Mouse (Mus musculus): ENCODE measurements at regions not wholly inside any gene's neighbourhood (a gene's known extent, or its start where the extent isn't known, plus 50 kb on each side); places are given as distances from the start of the nearest gene placed in this dataset.

DNA sequence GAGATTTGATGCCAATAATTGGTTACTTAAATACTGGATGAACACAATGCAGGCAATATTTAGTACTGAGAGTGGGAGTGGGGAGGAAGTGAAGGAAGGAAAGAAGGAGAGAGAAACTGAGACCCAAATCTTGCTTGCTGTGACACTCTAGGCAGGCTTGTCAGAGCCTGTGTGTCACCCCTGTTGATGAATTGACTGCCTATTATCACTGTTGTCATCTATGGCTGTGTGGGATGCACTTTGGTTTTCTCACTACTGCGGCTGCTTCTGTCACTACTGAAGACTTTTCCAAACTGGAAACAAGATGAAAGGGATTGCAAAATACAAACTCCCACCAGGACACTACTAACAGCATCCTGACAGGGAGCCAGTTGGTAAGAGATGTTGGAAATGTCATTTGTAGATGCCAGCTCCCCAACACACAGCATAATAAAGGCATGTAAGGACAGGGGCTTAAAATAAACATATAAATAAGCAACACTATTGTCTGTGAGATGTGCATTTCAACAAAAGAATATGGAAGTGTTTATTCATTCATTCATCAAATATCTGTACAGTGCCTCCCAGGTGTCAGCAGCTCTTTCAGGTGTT, 207.0 kb upstream of the Ufl1 start:
- peaks cover under 1% of the 10 kb centered on the region; the same call in 1 of the 2 replicates for H3K4me1 ChIP-seq
- no peak overlapping the region for H3K4me3 ChIP-seq
- H3K27me3 ChIP-seq (ENCODE audit: poor library complexity, severe bottlenecking) = no peaks in the 10 kb centered on the region
- 100% methylated on average over 1 of the region's 1 CpGs for WGBS
- no peak overlapping the region for H3K27ac ChIP-seq
- no peaks in the 10 kb centered on the region for H3K9me3 ChIP-seq
- no peak for DNase-seq (ENCODE audit: extremely low spot score, low spot score)
- H3K36me3 ChIP-seq (replicated peaks) = no peaks in the 10 kb centered on the region

- H3K27ac ChIP-seq = no peak overlapping the region
- H3K4me1 ChIP-seq = peaks cover 5% of the 10 kb centered on the region; the same call in 1 of the 2 replicates
- WGBS = 11% methylated on average over 1 of the region's 1 CpGs
- H3K9me3 ChIP-seq = no peaks in the 10 kb centered on the region
- no peaks in the 10 kb centered on the region for H3K27me3 ChIP-seq (ENCODE audit: poor library complexity, severe bottlenecking)
- DNase-seq (ENCODE audit: extremely low spot score, low spot score) = no peak
- no peaks in the 10 kb centered on the region for H3K36me3 ChIP-seq (replicated peaks)
- no peak overlapping the region for H3K4me3 ChIP-seq
These were observed 202.0 kb upstream of the Ufl1 start for GRCm38 (mm10) chr4:25483621-25483933.

GRCm38 (mm10) chr4:25482933-25483620, 201.5 kb upstream of the Ufl1 start:
- Histone ChIP-seq H3K4me3 (no peak overlapping the region), H3K27ac (no peak overlapping the region), H3K9me3 (no peaks in the 10 kb centered on the region), H3K27me3 (ENCODE audit: poor library complexity, severe bottlenecking) (no peaks in the 10 kb centered on the region), H3K36me3 (replicated peaks) (no peaks in the 10 kb centered on the region), H3K4me1 (peaks cover 5% of the 10 kb centered on the region; the same call in 1 of the 2 replicates)
- 48% methylated on average over 6 of the region's 6 CpGs for WGBS
- DNase-seq (ENCODE audit: extremely low spot score, low spot score) = no peak

GRCm38 (mm10) chr4:25473026-25473425, 191.4 kb upstream of the Ufl1 start:
- Histone ChIP-seq H3K9me3 (no peaks in the 10 kb centered on the region), H3K27me3 (ENCODE audit: poor library complexity, severe bottlenecking) (no peaks in the 10 kb centered on the region), H3K36me3 (replicated peaks) (no peaks in the 10 kb centered on the region), H3K4me3 (no peak overlapping the region), H3K4me1 (peaks cover 3% of the 10 kb centered on the region; the same call in 1 of the 2 replicates), H3K27ac (no peak overlapping the region)
- no peak for DNase-seq (ENCODE audit: extremely low spot score, low spot score)

DNA sequence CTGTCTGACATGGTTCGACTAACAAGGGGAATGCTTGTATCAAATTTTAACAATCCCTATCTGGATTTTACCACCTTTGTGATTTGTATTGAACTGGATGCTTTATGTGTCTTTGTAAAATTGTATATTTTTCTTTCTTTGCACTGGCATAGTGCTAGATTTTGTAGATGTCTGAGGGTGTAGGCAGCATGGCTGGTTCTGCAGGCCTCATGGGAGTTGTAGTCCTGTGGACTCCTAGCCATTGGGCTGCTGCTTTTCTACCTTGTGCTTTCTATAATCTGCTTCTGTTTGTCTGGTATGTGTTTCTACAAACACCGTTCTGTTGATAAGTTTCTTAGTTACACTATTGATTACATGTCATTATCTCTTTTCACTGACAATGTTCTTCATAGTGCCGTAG, 184.9 kb upstream of the Ufl1 start:
- H3K27ac ChIP-seq = no peak overlapping the region
- no peak for DNase-seq (ENCODE audit: extremely low spot score, low spot score)
- 91% methylated on average over 3 of the region's 3 CpGs for WGBS

GRCm38 (mm10) chr4:25464792-25465590, 183.4 kb upstream of the Ufl1 start:
- WGBS = 78% methylated on average over 1 of the region's 1 CpGs
- Histone ChIP-seq H3K4me3 (no peak overlapping the region), H3K27ac (no peak overlapping the region), H3K4me1 (peaks cover 11% of the 10 kb centered on the region), H3K9me3 (no peaks in the 10 kb centered on the region), H3K27me3 (ENCODE audit: poor library complexity, severe bottlenecking) (no peaks in the 10 kb centered on the region), H3K36me3 (replicated peaks) (no peaks in the 10 kb centered on the region)
- DNase-seq (ENCODE audit: extremely low spot score, low spot score) = no peak

More for the DNA sequence above, 184.9 kb upstream of the Ufl1 start:
- Histone ChIP-seq H3K4me1 (peaks cover 11% of the 10 kb centered on the region), H3K36me3 (replicated peaks) (no peaks in the 10 kb centered on the region), H3K4me3 (no peak overlapping the region), H3K9me3 (no peaks in the 10 kb centered on the region), H3K27me3 (ENCODE audit: poor library complexity, severe bottlenecking) (no peaks in the 10 kb centered on the region)

DNA sequence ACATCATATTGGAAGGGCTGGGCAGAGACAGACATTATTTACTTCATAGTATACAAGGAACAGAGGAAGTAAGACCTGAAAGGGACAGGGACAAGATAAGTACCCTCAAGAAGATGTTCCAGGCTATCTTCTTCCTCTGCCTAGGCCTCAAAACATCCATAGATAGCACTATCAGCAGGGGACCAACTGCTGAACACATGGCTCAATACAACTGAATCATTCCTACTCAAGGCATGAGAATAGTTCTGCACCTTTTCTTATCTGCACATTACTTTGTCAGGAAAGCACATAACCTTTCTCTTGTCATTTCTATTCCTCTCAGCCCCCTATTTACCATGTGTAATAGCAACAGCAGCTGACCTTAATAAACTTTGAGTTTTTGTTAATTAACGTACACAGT, 182.4 kb upstream of the Ufl1 start:
- no peaks in the 10 kb centered on the region for H3K9me3 ChIP-seq
- H3K4me1 ChIP-seq = peaks cover 11% of the 10 kb centered on the region
- no peak overlapping the region for H3K4me3 ChIP-seq
- no peak overlapping the region for H3K27ac ChIP-seq
- no peaks in the 10 kb centered on the region for H3K27me3 ChIP-seq (ENCODE audit: poor library complexity, severe bottlenecking)
- no peak for DNase-seq (ENCODE audit: extremely low spot score, low spot score)
- WGBS = 89% methylated on average over 1 of the region's 1 CpGs
- no peaks in the 10 kb centered on the region for H3K36me3 ChIP-seq (replicated peaks)

GRCm38 (mm10) chr4:25460127-25460526, 178.5 kb upstream of the Ufl1 start:
- no peaks in the 10 kb centered on the region for H3K36me3 ChIP-seq (replicated peaks)
- 98% methylated on average over 1 of the region's 1 CpGs for WGBS
- DNase-seq (ENCODE audit: extremely low spot score, low spot score) = no peak
- H3K27ac ChIP-seq = no peak overlapping the region
- H3K27me3 ChIP-seq (ENCODE audit: poor library complexity, severe bottlenecking) = no peaks in the 10 kb centered on the region
- H3K4me3 ChIP-seq = no peak overlapping the region
- H3K4me1 ChIP-seq = peaks cover 6% of the 10 kb centered on the region
- no peaks in the 10 kb centered on the region for H3K9me3 ChIP-seq

DNA sequence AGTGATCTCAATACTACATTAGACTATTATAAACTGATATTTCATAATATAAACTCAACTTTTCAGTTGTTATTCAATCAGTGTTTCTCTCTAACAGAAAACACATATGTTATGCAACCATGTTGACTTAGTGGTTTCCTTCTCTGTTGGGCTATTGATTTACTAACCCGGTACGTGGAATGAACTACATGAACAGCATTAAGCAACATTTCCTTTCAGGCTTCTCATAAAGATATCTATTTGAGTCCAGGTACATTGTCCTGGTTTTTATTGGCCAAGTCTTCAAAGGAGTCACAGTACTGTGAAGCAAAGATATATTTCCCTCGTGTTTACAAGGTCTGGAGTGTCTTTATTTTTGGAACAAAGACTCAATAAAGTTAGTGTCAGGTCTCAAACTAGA, 173.1 kb upstream of the Ufl1 start:
- WGBS = 83% methylated on average over 3 of the region's 3 CpGs
- Histone ChIP-seq H3K4me1 (no peaks in the 10 kb centered on the region), H3K9me3 (no peaks in the 10 kb centered on the region), H3K4me3 (no peak overlapping the region), H3K27me3 (ENCODE audit: poor library complexity, severe bottlenecking) (no peaks in the 10 kb centered on the region), H3K36me3 (replicated peaks) (no peaks in the 10 kb centered on the region), H3K27ac (no peak overlapping the region)
- DNase-seq (ENCODE audit: extremely low spot score, low spot score) = no peak

GRCm38 (mm10) chr4:25453127-25453806, 171.6 kb upstream of the Ufl1 start:
- no peak for DNase-seq (ENCODE audit: extremely low spot score, low spot score)
- H3K4me1 ChIP-seq = no peaks in the 10 kb centered on the region
- 91% methylated on average over 6 of the region's 6 CpGs for WGBS
- H3K4me3 ChIP-seq = no peak overlapping the region
- no peaks in the 10 kb centered on the region for H3K27me3 ChIP-seq (ENCODE audit: poor library complexity, severe bottlenecking)
- H3K9me3 ChIP-seq = no peaks in the 10 kb centered on the region
- no peaks in the 10 kb centered on the region for H3K36me3 ChIP-seq (replicated peaks)
- no peak overlapping the region for H3K27ac ChIP-seq

DNA sequence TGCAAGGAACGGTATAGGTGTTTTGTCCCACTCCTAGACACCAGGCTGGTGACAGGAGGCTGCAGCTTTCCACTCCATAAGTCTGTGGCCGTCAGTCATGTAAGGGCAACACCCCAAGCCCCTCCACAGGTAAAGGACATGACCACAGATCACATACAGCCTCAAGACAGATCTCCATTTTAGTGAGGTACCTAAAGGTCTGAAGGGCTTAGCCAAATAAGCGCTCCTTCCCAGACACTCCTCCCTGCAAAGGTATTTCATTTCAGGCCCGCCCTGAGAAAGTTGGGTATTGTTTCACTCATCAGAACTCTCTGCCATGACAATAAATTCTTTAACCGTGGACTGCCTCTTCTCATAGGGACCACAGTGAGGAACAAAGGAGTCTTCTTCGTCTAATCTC, 170.2 kb upstream of the Ufl1 start:
- DNase-seq (ENCODE audit: extremely low spot score, low spot score) = no peak
- Histone ChIP-seq H3K36me3 (replicated peaks) (no peaks in the 10 kb centered on the region), H3K4me3 (no peak overlapping the region), H3K27me3 (ENCODE audit: poor library complexity, severe bottlenecking) (no peaks in the 10 kb centered on the region), H3K27ac (no peak overlapping the region), H3K4me1 (no peaks in the 10 kb centered on the region), H3K9me3 (no peaks in the 10 kb centered on the region)
- WGBS = 79% methylated on average over 6 of the region's 6 CpGs

- Histone ChIP-seq H3K27ac (no peak overlapping the region), H3K4me3 (no peak overlapping the region), H3K4me1 (no peaks in the 10 kb centered on the region), H3K27me3 (ENCODE audit: poor library complexity, severe bottlenecking) (no peaks in the 10 kb centered on the region), H3K9me3 (no peaks in the 10 kb centered on the region), H3K36me3 (replicated peaks) (no peaks in the 10 kb centered on the region)
- 90% methylated on average over 8 of the region's 8 CpGs for WGBS
- no peak for DNase-seq (ENCODE audit: extremely low spot score, low spot score)
These were observed 150.6 kb upstream of the Ufl1 start for GRCm38 (mm10) chr4:25432203-25432602.

DNA sequence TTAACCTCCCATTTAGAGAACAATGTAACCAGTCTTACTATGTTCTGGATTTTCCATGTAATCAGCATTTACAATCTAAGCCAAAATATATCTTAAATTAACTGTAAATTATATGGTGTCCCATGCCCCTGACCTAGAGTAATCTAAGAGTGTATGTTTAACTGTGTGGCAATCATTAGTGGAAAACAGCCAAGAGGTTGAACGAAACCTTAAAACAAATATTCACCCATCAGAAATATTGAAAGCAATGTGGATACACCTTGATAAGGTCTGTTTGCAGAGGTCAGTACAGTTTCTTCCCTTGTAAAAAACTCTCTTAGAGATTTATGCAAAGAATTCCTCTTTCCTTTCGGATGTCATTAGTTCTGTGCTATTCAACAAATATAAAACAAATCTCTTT, 134.7 kb upstream of the Ufl1 start:
- H3K27me3 ChIP-seq (ENCODE audit: poor library complexity, severe bottlenecking) = no peaks in the 10 kb centered on the region
- H3K9me3 ChIP-seq = no peaks in the 10 kb centered on the region
- no peak for DNase-seq (ENCODE audit: extremely low spot score, low spot score)
- H3K36me3 ChIP-seq (replicated peaks) = no peaks in the 10 kb centered on the region
- no peaks in the 10 kb centered on the region for H3K4me1 ChIP-seq
- no peak overlapping the region for H3K27ac ChIP-seq
- WGBS = 96% methylated on average over 2 of the region's 2 CpGs
- H3K4me3 ChIP-seq = no peak overlapping the region
